Mouse (Mus musculus) forebrain, embryonic 11.5 days (tissue): Measurements from ENCODE around the gene Kif21a. TPM values are rescaled to one million over a fixed set of nuclear protein-coding genes. Genes with fewer than 3 reads are reported as not detected.
A peak's percentile ranks its signal among the peaks of the same experiment; 100 is the strongest.

ENCODE experiments used
- ATAC-seq: fragments of 200-750 bp; cut with Nextera tagmentation; replicated peaks from 2 replicates; pipeline ENCODE4 v1.8.0; 2017; ENCODE audit warnings: moderate TSS enrichment; ENCODE audit not compliant: low FRiP score
- DNase-seq: peaks from one replicate; pipeline ENCODE4 v3.0.0-alpha.2; 2017; ENCODE audit warnings: low spot score
- H3K27ac ChIP-seq: fragments of 300-500 bp; sonication (generic); 2 replicates; pipeline ENCODE4 v1.5.1; 2014; ENCODE audit warnings: low read depth, low read length
- H3K27me3 ChIP-seq: fragments of 300-500 bp; sonication (generic); 2 replicates; pipeline ENCODE4 v1.6.1; 2014; ENCODE audit warnings: mild to moderate bottlenecking, low read length, mixed read lengths; ENCODE audit not compliant: control insufficient read depth, insufficient read depth
- H3K36me3 ChIP-seq: fragments of 300-500 bp; sonication (generic); 2 replicates; pipeline ENCODE4 v1.6.1; 2014; ENCODE audit warnings: mild to moderate bottlenecking, low read length, moderate library complexity, mixed read lengths; ENCODE audit not compliant: control insufficient read depth, insufficient read depth
- H3K4me1 ChIP-seq: fragments of 300-500 bp; sonication (generic); replicated peaks from 2 replicates; pipeline ENCODE4 v1.6.1; 2014; ENCODE audit warnings: low read length, mixed read lengths; ENCODE audit not compliant: control insufficient read depth, insufficient read depth
- H3K4me2 ChIP-seq: fragments of 300-500 bp; sonication (generic); 2 replicates; pipeline ENCODE4 v1.6.1; 2014; ENCODE audit warnings: low read depth, mild to moderate bottlenecking, low read length, moderate library complexity, mixed read lengths; ENCODE audit not compliant: severe bottlenecking
- H3K4me3 ChIP-seq: fragments of 300-500 bp; sonication (generic); 2 replicates; pipeline ENCODE4 v1.5.1; 2014; ENCODE audit warnings: low read depth, low read length
- H3K9ac ChIP-seq: fragments of 300-500 bp; sonication (generic); 2 replicates; pipeline ENCODE4 v1.6.1; 2014; ENCODE audit warnings: low read length
- H3K9me3 ChIP-seq: fragments of 300-500 bp; sonication (generic); 2 replicates; pipeline ENCODE4 v1.6.1; 2016; ENCODE audit warnings: low read length, mixed read lengths; ENCODE audit not compliant: control insufficient read depth
- WGBS: fragments of 180-500 bp; shearing (Covaris S2); extraction: QIAGEN DNeasy Blood & Tissue Kit; methylation state at CpG from one replicate; pipeline ENCODE4 v1.1.7; 2014; 5-methylcytosine and 5-hydroxymethylcytosine counted together
- polyA plus RNA-seq: library from polyadenylated mRNA; unstranded; fragments of >200 nt; fragmentation: Nextera tagmentation; extraction: Ambion mirVana; gene quantifications from 2 replicates; pipeline ENCODE4 v1.2.1, GENCODE M21; 2014

The Kif21a gene
- polyA plus RNA-seq: 45.3 and 48.8 TPM in 2 replicates

DNA sequence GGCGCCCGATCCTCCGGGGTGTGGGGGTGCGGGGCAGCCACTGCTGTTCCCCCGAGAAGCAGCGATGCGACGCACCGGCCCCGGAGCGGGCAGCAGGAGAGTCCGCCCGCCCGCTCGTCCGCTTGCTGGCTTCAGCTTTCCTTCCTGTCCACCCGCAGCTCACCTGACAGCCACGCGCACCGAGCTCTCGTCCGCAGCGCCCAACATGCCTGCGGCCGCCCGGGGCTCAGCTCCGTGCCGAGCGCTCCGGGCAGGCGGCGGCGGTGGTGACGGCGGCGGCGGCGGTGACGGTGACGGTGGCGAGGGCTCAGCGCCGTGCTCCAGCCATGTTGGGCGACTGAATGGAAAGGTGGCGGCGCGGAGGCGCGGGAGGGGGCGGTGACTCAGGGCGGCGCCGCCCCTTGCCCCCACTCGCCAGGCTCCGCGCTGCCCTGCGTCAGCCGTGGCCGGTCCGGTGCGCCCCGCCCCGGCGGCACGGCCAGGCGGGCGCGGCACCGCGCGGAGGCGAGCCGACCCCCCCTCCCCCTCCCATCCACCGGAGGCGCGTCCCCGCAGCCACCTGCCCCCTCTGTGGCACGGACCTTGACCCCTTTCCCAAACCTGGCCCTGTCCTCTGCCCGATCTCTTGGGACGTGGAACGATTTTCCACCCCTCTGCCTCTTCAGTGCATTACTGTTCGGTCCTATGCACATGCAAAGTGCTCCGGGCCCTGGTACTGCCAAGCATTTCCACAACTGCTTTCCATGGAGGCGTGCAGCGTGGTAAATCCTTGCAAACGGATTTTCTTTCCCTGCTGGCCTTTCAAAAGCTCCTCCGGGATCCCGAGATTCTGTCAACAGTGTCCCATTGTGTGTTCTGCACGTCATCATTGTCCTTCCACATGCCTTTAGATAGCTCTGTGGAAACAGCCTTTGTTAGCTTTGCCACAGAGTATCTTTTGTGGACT, at the start of gene Kif21a:
Gene Kif21a (minus strand): TSS at position 453 of the 946 bp plus-strand sequence.
- peak within 1 kb of the TSS; percentile 83 for H3K4me2 ChIP-seq
- H3K4me1 ChIP-seq: no peaks in the 10 kb centered on the region; the same call in 1 of the 2 replicates
- peak; percentile 90 for DNase-seq
- peak within 1 kb of the TSS; percentile 94 for H3K4me3 ChIP-seq
- H3K36me3 ChIP-seq: no peaks in the 10 kb centered on the region
- H3K27ac ChIP-seq: peak within 1 kb of the TSS; percentile 99
- H3K27me3 ChIP-seq: no peaks in the 10 kb centered on the region
- peak within 1 kb of the TSS; percentile 93 for H3K9ac ChIP-seq
- ATAC-seq: peak; percentile 93
- WGBS: under 1% methylated on average over 71 of the region's 89 CpGs
- H3K9me3 ChIP-seq: no peaks in the 10 kb centered on the region

DNA sequence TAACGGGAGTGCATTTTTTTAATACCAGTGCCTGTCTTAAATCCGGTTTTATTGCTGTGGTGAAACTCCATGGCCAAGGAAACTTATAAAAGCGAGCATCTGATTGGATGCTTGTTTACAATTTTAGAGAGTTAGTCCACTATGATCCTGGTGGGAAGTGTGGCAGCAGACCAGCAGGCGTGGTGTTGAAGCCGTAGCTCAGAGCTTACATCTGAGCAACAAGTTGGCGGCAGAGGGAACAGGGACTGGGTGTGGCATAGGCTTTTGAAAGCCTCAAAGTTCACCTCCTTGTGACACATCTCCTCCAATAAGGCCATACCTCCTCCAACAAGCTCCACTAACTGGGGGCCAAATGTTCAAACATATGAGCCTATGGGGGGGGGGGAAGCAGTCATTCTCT, 46.9 kb upstream of the Kif21a start:
- Histone ChIP-seq H3K36me3 (no peaks in the 10 kb centered on the region), H3K27me3 (no peaks in the 10 kb centered on the region), H3K9ac (no peak overlapping the region), H3K4me2 (no peak overlapping the region), H3K9me3 (no peaks in the 10 kb centered on the region), H3K4me3 (no peak overlapping the region), H3K4me1 (0 out of 2 replicates have a peak, but pooled peaks cover 2% of the 10 kb centered on the region), H3K27ac (no peak overlapping the region)
- DNase-seq (no peak), ATAC-seq (no peak)
- WGBS: 89% methylated on average over 6 of the region's 6 CpGs

- no peaks in the 10 kb centered on the region; the same call in 1 of the 2 replicates for H3K9me3 ChIP-seq
- WGBS: 73% methylated on average over 7 of the region's 7 CpGs
- no peak overlapping the region for H3K9ac ChIP-seq
- H3K27ac ChIP-seq: no peak overlapping the region
- H3K27me3 ChIP-seq: no peaks in the 10 kb centered on the region
- no peak overlapping the region for H3K4me2 ChIP-seq
- 0 out of 2 replicates have a peak, but pooled peaks cover 2% of the 10 kb centered on the region for H3K4me1 ChIP-seq
- H3K4me3 ChIP-seq: no peak overlapping the region
- no peaks in the 10 kb centered on the region for H3K36me3 ChIP-seq
- DNase-seq: no peak
- no peak for ATAC-seq
Measured at GRCm38 (mm10) chr15:91089427-91089826, 39.7 kb upstream of the Kif21a start.

GRCm38 (mm10) chr15:91088071-91088470, 38.3 kb upstream of the Kif21a start:
- Histone ChIP-seq H3K4me2 (no peak overlapping the region), H3K4me1 (0 out of 2 replicates have a peak, but pooled peaks cover 2% of the 10 kb centered on the region), H3K27me3 (no peaks in the 10 kb centered on the region), H3K4me3 (no peak overlapping the region), H3K27ac (no peak overlapping the region), H3K9me3 (no peaks in the 10 kb centered on the region; the same call in 1 of the 2 replicates), H3K36me3 (no peaks in the 10 kb centered on the region), H3K9ac (no peak overlapping the region)
- ATAC-seq (no peak), DNase-seq (no peak)
- 94% methylated on average over 12 of the region's 12 CpGs for WGBS

DNA sequence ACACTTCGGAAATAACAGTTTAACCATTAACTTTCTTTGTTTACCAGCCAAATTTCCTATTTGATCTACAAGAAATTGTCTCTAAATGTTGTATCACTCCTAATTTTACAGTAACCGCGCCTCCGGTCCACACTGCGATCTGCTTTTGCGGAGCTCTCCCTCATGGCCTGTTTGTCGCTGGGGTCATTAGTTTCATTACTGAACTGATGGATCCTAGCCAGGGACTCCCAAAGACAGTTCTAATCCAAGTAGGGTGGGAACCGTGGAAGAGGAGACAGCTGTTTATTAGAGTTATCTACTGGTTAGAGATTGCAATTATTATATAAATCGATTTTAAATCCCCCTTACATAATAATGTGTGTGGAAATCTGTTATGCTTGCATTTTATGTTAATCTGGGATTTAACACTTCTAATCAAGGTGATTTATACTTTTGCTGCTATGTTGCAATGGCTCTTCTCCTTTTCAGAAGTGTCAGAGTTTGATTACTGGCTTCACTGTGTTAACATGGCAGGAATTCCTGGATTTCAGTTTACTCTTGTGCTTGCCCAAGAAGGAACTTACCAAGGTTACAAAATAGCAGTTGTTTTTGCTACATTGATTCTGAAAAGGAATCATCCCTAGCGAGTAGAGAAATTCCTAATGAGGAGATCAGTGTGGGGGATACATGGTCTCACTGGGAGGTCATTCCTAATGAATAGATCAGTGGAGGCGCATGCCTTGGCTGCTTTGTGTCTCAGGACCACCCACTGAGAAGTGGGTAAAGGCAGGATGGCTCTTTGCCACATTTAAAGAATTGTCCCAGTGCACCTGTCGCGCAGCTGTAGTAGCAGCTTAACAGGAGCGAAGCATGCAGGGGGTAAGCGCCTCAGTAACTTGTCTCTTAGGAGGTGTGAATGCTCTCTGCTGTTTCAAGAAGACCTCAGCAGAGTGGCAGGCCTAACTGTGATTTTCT, 28.0 kb upstream of the Kif21a start:
- Histone ChIP-seq H3K36me3 (no peaks in the 10 kb centered on the region), H3K9me3 (no peaks in the 10 kb centered on the region; the same call in 1 of the 2 replicates), H3K9ac (no peak overlapping the region), H3K27me3 (0 out of 2 replicates have a peak, but pooled peaks cover 3% of the 10 kb centered on the region), H3K4me3 (no peak overlapping the region), H3K4me1 (peaks cover 7% of the 10 kb centered on the region; the same call in 1 of the 2 replicates), H3K4me2 (no peak overlapping the region), H3K27ac (0 out of 2 replicates have a peak overlapping the region, but pooled peaks have one; percentile 18)
- peak; percentile 92 for ATAC-seq
- WGBS: 21% methylated on average over 15 of the region's 15 CpGs
- DNase-seq: peak; percentile 71

GRCm38 (mm10) chr15:91072440-91072839, 22.7 kb upstream of the Kif21a start:
- 91% methylated on average over 1 of the region's 1 CpGs for WGBS
- H3K4me2 ChIP-seq: no peak overlapping the region

DNA sequence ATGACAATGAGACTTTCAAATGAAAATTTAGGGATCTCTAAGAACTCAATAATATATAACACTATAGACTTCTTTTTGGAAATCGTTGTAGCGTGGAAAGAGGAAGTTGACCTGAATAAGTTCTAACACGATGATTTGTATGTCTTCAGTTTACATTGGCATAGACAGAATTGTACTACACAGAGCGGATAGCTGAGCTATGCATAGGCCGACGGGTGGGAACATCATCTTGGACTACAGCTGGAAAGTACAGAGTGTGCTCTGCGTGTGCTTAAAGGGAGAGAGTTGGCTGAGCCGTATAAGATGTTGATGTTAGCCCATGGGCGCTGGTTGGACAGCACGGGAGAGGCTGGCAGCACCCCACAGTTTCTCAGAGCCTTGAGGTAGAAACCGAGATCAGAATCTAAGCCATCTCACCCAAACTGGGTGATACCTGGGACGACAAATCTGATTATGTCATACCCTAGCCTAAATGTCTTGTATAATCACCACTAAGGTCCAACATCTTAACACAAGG, 14.6 kb upstream of the Kif21a start:
- ATAC-seq (no peak), DNase-seq (no peak)
- no peak overlapping the region for H3K9ac ChIP-seq
- H3K27me3 ChIP-seq: no peaks in the 10 kb centered on the region
- H3K27ac ChIP-seq: no peak overlapping the region
- H3K9me3 ChIP-seq: peaks cover 3% of the 10 kb centered on the region; the same call in 1 of the 2 replicates
- 94% methylated on average over 12 of the region's 12 CpGs for WGBS
- no peaks in the 10 kb centered on the region for H3K36me3 ChIP-seq
- no peaks in the 10 kb centered on the region for H3K4me1 ChIP-seq
- no peak overlapping the region for H3K4me3 ChIP-seq
- no peak overlapping the region for H3K4me2 ChIP-seq

More at GRCm38 (mm10) chr15:91072440-91072839, 22.7 kb upstream of the Kif21a start:
- H3K27me3 ChIP-seq: 0 out of 2 replicates have a peak, but pooled peaks cover 3% of the 10 kb centered on the region
- H3K9ac ChIP-seq: no peak overlapping the region
- H3K9me3 ChIP-seq: no peaks in the 10 kb centered on the region
- no peak overlapping the region for H3K4me3 ChIP-seq
- H3K27ac ChIP-seq: no peak overlapping the region
- ATAC-seq (no peak), DNase-seq (no peak)
- H3K36me3 ChIP-seq: no peaks in the 10 kb centered on the region
- H3K4me1 ChIP-seq: peaks cover 1% of the 10 kb centered on the region; the same call in 1 of the 2 replicates

DNA sequence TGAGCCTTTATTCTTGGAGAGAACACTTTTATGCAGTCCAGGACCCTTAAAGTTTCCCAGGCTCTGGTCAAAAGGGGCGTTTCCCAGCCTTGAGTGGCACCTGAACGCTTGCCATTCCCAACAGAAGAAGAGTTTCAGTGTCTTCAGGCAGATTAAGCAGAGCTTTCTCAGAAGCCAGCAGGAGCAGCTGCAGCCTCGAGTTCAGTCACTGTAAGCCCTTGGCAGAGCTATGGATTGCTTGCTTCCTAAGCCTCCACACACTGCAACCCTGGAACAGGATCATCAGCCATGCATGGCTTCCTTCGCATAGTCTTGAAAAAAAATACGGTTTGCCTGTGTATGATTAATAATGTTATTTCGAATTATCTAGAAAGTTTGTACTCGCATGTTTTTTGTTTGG, 14.1 kb upstream of the Kif21a start:
- no peak overlapping the region for H3K4me3 ChIP-seq
- no peak overlapping the region for H3K4me2 ChIP-seq
- 0 out of 2 replicates have a peak, but pooled peaks have one; percentile 46 for ATAC-seq
- WGBS: 57% methylated on average over 7 of the region's 7 CpGs
- peaks cover 3% of the 10 kb centered on the region; the same call in 1 of the 2 replicates for H3K9me3 ChIP-seq
- H3K36me3 ChIP-seq: no peaks in the 10 kb centered on the region
- no peaks in the 10 kb centered on the region for H3K4me1 ChIP-seq
- H3K27me3 ChIP-seq: no peaks in the 10 kb centered on the region
- no peak overlapping the region for H3K27ac ChIP-seq
- no peak for DNase-seq
- no peak overlapping the region for H3K9ac ChIP-seq
